Mouse (Mus musculus) heart, adult 8-10 months (tissue): ENCODE data around the gene Tmem51. TPM values are rescaled to one million over a fixed set of nuclear protein-coding genes. Genes with fewer than 3 reads are reported as not detected.
A peak's percentile ranks its signal among the peaks of the same experiment; 100 is the strongest.
"Not testable (repeated sequence)": the region's sequence is repeated elsewhere in the genome, so short reads cannot be mapped to it uniquely, and the experiment has no call there.

Source experiments
- DNase-seq: peaks from one replicate; pipeline ENCODE4 v3.0.0; 2022; ENCODE audit warnings: low spot score
- total RNA-seq, 4 experiments: library from RNA; stranded (reverse); gene quantifications; 2 replicates each; pipeline ENCODE4 v1.2.4; 2022

Tmem51 gene
- total RNA-seq, 4 experiments from 2014 or later, result 4.4 to 5.4 (median 4.7) TPM

DNA sequence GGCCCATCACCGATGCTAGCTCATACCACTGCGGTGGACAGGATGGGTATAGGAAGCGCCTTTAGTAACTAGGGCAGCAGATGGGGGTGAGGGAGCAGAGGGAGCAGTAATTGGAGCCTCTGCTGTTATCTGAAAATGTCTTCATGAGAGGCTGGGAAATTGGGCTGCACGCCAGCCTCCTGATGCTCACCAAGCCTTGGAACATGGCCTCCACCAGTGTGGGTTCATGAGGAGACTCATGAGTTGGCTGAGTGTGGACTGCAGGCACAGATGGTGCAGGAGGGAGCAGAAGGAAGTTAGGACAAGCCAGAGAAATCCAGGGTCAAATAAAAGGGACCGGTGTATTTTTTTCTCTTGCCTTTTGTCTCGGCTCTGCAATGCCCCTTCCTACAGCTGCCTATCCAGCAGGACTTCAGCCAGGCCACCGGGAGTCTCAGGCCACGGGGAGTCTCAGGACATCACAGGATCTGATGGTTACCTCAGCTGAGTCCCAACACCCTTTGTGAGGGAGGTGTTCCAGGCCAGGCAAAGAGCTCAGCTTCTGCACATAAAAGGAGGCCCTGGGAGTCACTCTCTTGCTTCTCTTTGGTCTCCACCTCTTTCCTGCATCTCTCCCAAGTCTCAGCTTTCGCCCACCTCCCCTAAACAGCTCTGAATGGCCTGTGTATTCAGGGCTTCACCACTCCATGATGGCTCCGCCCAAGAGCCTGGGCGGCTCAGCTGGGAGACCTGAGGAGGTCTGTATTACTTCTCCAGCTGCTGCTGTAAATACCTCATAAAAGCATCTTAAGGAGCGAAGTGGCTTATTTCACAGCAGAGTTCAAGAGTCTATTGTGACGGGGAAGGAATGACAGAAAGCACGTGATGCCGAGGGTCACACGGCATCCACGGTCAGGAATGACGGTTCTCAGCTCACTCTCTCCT, 23.4 kb downstream of the Tmem51 start:
- DNase-seq, result no peak

- DNase-seq, result no peak
Measured at GRCm38 (mm10) chr4:142059841-142060193, 24.3 kb downstream of the Tmem51 start.

GRCm38 (mm10) chr4:142059113-142059840, 24.8 kb downstream of the Tmem51 start:
- no peak for DNase-seq

- no peak for DNase-seq
Measured at GRCm38 (mm10) chr4:142057529-142058216, 26.4 kb downstream of the Tmem51 start.

DNA sequence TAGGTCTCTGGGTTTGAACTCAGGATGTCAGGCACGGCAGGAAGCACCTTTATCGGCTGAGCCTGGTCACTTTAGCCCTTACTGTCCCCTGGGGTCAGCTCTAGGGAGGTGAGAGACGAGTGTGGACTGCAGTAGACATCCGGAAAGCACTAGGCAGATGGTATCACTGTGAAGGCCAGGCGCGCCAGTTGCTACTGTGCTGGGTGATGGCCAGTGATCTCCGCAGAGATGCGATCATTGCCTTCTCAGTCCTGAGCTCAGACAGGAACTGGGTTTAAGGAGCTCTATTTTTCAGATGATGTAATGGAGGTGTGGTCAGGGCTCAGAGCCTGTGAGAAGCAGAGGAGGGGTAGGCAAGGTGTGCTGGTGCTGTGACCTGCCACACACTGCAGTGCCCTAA, 28.5 kb downstream of the Tmem51 start:
- DNase-seq, result no peak

GRCm38 (mm10) chr4:142054580-142054979, 29.5 kb downstream of the Tmem51 start:
- no peak for DNase-seq

- DNase-seq, result no peak
Measured at GRCm38 (mm10) chr4:142053661-142054448, 30.2 kb downstream of the Tmem51 start.

DNA sequence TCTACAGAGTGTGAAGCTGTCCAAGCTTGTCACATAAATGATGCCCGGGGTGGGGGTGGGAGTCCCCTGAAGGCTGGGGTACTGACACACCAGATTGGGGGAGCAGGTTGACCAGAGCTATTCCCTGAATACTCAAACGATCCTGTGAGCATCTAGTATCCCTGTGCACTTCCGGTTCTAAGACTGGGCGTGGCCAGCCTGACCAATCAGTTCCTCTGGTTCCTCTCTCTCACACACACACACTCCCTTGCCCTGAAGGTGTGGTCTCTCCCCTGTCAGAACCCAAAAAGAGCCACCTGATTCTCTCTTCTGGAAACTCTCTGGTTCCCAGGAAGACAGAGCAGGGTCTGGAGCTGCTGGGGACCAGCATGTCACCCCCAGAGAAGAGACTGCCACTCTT, 30.8 kb downstream of the Tmem51 start:
- no peak for DNase-seq

DNA sequence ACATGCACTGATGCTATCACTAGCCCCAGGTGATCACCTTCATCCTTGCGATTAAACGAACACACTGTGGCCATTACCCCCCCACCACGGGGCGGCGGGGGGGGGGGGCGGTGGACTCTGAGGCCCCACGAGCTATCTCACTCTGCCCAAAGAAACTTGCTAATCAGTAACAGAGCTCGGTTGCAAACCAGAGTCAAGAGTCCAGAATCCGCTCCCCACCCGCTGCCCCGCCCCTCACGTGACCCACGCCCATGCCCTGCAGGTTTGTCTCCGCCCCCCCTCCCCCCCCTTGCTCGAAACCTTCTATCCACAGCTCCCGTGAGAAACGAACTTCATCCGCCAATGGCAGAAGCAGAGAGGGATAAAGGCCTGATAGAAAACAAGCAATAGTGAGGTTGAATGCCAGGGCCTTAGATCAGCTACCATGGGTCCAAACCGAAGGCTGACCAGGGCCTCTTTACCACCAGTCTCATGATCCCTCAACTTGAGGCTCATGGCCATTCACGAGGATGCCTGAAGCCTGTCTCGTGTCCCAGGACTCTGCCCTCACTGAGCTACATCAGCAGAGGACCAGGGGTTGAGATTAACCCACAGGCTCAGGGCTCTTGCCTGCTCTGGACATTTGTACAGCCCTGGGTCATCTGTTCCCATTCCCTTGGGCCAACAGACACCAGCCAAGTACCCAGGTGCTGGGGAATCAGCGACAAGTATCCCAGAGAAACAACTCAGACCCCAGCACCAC, 31.5 kb downstream of the Tmem51 start:
- no peak for DNase-seq

- DNase-seq, result not testable (repeated sequence)
Measured at GRCm38 (mm10) chr4:142051883-142052282, 32.2 kb downstream of the Tmem51 start.

DNA sequence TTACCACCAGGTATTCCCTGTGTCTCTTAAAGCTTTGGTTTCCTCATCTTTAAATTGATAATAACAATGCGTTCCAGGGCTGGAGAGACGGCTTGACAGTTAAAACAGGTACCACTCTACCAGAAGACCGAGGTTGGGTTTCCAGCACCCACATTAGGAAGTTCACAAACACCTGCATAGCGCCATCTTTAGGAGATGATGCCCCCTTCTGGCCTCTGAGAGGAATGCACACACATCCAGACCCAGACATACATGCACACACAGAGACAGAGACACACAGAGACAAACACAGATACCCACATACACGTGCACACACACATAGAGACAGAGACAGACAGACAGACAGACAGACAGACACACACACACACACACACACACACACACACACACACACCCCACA, 34.1 kb downstream of the Tmem51 start:
- DNase-seq, result no peak

DNA sequence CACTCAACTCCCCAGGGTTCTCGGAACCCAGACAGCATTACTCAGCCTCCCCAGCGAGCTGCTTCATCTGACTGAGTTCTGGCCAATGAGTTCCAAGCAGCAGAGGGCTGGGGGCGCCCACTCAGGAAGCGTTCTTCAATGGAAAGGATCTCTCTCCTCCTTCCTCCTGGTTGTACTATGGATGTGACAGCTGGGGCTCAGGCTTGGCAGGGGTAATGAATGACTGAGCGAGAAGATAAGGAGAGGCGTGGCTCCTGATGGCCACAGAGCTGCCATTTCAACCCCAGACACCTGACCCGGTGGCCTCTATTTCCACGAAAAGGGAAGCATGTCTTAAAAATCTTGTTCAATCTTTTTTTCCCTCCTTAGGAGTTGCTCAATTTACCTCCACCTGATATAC, 35.7 kb downstream of the Tmem51 start:
- no peak for DNase-seq

DNA sequence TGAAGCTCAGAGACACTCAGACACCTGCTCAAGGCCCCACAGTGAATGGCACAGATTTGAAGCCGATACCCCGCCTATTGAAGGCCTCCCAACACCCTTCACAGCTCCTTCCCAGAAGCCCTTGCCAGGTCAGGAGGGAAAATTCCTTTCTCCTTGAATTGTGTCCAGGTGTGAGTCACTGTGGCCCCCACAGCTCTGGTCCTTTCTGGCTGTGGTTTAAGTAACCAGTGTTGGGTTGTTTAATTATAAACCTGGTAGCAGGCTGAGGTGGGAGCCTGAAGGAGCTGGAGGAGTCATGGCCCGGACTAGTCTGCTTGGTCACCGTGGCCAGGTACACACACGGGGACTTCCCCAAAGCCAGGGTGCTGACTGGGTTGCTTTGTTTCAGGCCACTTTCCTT, 37.1 kb downstream of the Tmem51 start:
- DNase-seq, result no peak

DNA sequence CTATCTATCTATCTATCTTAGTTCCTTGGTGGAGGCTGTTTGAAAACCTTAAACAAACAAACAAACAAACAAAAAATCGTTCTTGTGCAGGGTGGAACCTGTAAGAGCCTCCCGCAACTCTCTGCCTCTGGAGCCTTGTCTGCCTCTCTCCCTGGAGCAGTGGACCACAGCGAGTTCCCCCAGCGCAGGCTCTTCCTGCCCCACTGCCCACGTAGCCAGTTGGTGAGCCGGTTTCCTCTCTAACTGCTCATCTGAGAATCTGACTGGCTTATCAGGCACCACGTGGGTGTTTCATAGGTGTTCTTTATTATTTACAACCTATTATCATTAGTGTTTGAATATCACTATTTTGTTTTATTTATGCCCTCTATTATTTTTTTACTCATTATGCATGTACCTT, 37.6 kb downstream of the Tmem51 start:
- DNase-seq, result no peak

- no peak for DNase-seq
Measured at GRCm38 (mm10) chr4:142045595-142046163, 38.4 kb downstream of the Tmem51 start.

- no peak for DNase-seq
Measured at GRCm38 (mm10) chr4:142044452-142044851, 39.7 kb downstream of the Tmem51 start.

GRCm38 (mm10) chr4:142039662-142040353, 44.3 kb downstream of the Tmem51 start:
- DNase-seq, result no peak

DNA sequence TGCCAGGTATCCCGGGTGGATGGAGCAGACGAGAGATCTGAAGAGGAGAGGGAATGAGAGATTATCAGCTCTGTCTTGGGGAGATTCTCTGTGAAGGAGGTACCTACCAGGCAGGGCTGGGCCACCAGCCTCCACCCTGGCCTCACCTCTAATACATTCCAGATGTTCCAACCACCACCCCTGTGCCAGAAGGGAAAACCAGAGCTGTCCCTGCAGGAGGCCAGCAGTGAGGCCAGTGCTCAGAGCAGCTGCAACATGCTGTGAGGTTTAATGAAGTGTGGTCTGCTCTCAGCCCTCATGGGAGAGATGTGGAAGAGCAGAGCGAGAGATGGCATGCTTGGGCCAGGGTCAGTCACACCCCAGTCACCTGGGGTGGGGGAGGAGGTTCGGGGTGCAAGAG, 46.2 kb downstream of the Tmem51 start:
- DNase-seq, result no peak

- DNase-seq, result no peak
Measured at GRCm38 (mm10) chr4:142028533-142028932, 55.6 kb downstream of the Tmem51 start.

DNA sequence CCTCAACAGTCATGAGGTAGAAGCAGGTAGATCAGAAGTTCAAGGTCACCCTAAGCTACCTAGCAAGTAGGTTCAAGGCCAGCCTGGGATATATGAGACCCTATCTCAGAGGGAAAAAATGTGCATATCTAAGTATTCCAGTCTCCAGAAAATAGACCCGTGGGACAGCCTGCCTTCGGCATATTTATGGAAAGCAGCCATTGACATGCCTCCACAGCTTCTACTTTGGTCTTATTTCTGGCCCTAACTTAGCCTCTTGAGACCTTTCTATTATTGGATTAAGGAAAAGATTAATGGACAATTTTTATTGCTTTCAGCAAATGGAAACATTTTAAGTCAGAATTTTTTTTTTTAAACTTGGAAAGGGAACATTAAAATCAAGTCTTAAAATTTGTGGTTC, 57.1 kb downstream of the Tmem51 start:
- DNase-seq, result peak; percentile 28
